Mouse (Mus musculus) T-cell, adult 2 months (primary cell): ENCODE data around the gene Grrp1.
"Not testable (repeated sequence)": the region's sequence is repeated elsewhere in the genome, so short reads cannot be mapped to it uniquely, and the experiment has no call there.

ENCODE experiments used
- DNase-seq: peaks from one replicate; pipeline ENCODE4 v3.0.0; 2022; ENCODE audit warnings: low spot score

Gene Grrp1

DNA sequence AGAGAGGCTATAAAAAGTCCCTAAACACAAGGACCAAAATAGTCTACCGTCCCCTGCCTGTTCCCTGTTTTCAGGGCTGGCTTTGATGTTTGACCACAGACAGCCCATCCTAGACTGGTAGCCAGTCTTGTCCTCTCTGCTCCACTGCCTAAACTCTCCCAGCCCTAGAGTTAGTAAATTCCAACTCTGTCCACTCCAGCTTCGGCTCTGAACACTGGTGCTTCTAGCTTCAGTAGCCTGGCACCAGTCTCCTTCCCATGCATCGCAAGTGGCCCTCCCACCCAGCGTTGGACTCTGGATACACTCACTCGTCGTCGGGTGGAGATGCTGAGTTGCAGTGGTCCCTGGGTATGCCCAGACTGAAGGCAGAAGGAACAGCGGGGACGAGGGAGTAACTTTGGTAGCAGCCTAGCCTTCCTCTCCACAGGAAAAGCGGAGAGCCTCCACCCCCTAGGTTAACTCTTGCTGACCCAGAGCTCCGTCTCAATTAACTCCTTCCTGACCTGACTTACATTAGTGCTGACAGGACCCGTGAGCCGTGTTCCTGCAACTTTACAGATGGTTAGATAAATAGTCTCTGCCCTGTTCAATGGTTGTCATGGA is at the start of gene Grrp1:
Gene Grrp1 (minus strand): TSS at position 385 of the 603 bp plus-strand sequence.
- no peak for DNase-seq

- DNase-seq, result no peak
Observed at GRCm38 (mm10) chr4:134302084-134302483, 48.2 kb upstream of the Grrp1 start.

DNA sequence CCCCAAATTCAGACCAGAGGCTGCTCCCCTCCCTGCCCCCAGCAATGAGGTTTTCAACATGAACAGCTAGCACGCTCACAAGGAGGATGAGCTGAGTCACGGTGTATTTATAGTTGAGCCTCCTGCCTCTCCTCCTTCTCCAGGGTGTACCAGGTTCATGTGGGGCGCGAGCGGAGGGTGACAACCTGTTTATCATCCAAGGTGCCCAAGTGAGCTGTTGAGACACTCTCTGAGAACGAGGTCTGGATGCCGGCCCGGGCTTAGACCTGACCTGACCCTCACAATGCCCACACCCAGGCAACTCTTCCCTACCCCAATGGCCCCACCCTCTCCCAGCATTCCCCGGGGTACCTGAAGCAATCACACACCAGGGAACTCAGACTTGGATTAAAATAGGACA is 46.4 kb upstream of the Grrp1 start:
- DNase-seq, result no peak

DNA sequence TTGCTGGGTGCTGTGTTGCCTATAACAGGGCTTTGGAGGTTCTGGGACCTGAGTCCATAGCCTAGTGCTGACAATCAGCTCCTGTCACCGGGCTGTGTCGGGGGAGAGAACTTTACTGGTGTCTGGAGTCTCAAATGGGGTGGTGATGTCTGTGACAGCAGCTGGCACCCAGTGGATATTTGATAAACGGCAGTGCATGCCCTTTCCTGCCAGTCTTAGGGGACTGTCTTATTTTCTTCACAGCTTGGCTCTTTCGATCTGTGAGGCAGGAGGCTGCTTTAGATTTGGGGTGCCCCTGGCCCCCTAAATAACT is 45.5 kb upstream of the Grrp1 start:
- DNase-seq, result no peak

DNA sequence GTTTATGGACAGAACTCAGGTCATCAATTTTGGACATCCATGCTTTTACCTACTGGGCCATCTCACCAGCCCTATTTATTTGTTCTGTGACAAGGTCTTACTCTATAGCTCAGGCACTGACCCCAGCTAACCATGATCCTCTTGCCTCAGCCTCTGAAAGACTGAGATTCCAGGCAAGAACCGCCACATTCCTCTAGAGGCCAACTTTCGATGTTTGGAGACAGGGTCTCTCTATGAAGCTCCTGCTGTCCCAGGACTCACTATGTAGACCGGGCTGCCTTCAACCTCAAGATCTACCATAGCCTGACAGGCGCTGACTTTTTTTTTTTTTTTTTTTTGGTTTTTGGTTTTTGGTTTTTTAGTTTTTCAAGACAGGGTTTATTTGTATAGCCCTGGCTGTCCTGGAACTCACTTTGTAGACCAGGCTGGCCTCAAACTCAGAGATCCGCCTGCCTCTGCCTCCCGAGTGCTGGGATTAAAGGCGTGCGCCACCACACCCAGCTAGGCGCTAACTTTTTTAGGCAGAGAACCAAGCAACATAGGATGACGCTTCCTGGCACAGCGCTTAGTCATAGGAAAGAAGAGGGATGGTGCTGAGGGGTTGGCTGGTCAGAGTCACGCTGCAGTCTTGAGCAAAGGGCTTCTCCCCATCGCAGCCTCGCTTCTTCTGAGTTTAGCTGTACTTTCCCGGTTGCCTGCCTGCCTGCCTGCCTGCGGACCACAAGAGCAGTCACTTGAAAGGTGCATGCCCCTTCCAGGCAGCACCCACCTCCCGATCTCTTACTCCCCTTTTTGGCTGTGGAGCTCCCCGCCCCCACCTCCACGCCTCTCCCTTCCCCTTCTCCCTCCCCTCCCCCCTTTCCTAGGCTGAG is 45.0 kb upstream of the Grrp1 start:
- DNase-seq, result no peak

- no peak for DNase-seq
Observed at GRCm38 (mm10) chr4:134297369-134297768, 43.5 kb upstream of the Grrp1 start.

DNA sequence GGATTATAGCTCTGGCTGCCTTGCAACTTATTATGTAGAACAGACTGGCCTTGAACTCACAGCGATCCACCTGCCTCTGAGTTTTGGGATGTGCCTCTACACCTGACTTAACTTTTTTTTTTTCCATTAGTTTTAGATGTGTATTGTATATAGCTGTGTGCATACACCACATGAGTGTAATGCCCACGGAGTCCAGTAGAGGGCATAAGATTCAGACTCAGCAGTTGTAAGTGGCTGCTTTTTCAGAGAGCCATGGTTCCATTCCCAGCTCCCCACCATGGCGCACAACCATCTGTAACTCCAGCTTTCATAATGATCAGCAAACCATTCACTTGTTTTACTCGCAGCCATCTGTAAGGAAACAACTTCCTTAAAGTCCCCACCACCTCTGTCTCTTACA is 42.6 kb upstream of the Grrp1 start:
- no peak for DNase-seq

DNA sequence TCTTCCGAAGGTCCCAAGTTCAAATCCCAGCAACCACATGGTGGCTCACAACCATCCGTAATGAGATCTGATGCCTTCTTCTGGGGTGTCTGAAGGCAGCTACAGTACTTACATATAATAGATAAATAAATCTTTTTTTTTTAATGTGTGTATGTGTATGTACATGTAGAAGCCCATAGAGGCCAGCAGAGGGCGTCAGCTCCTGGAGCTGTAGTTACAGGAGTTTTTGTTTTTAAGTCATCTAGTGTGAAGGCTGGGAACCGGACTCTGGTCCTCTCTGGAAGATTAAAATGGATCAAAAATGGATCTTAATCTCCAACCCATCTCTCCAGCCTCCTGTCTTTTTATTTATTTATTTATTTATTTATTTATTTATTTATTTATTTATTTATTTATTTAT is 42.2 kb upstream of the Grrp1 start:
- not testable (repeated sequence) for DNase-seq

DNA sequence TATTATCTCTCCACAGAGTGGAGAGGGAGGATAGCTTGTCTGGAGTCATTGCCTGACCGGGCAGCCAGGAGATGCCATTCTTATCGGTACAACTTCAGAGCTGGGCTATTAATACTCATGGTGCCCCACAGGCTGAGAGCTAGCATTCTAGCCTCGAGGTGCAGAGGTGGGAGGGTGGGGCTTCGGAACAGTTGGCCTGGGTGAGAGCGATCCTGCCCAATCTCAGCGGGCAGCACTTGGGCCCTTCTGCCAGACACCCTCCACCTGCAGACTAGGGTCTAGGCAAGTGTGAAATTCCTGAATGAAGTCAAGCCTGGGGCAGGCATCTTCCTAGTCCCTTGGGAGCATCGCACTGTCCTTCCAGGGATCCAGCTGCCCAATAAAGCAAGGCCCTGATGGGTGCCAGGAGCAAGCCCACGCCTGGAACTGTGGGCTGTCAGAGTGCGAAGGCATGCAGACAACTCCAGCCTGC is 39.8 kb upstream of the Grrp1 start:
- DNase-seq, result no peak

DNA sequence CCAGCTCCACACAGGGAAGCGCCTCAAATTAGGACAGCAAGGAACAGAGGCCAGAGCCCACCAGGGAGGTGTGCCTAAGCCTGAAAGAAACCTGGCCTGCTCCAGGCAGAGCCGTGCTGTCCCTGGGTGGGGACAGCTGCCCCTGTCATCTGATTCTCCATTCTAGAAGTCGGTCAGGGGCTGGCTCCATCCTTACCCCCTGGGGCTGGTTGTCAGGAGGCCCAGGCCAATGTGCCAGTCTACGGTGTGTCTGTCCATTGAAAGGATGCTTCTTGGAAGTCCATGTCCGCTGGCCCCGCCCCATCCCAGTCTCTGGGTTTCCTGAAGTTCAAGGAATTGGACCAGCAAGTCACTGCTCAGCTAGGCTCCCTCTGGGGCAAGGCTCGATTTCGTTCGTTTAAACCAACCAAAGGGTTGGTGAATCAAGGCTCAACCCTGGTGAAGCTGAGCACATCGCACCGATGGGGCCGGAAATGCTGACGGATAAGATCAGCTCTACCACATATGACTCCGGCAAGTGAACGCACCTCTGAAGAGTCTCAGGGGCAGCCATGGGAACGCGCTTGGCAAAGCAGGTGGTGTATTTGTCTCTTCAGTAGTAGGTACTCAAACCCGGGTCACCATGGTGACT is 39.3 kb upstream of the Grrp1 start:
- DNase-seq, result no peak

- peak; percentile 77 for DNase-seq
Observed at GRCm38 (mm10) chr4:134292067-134292466, 38.2 kb upstream of the Grrp1 start.

DNA sequence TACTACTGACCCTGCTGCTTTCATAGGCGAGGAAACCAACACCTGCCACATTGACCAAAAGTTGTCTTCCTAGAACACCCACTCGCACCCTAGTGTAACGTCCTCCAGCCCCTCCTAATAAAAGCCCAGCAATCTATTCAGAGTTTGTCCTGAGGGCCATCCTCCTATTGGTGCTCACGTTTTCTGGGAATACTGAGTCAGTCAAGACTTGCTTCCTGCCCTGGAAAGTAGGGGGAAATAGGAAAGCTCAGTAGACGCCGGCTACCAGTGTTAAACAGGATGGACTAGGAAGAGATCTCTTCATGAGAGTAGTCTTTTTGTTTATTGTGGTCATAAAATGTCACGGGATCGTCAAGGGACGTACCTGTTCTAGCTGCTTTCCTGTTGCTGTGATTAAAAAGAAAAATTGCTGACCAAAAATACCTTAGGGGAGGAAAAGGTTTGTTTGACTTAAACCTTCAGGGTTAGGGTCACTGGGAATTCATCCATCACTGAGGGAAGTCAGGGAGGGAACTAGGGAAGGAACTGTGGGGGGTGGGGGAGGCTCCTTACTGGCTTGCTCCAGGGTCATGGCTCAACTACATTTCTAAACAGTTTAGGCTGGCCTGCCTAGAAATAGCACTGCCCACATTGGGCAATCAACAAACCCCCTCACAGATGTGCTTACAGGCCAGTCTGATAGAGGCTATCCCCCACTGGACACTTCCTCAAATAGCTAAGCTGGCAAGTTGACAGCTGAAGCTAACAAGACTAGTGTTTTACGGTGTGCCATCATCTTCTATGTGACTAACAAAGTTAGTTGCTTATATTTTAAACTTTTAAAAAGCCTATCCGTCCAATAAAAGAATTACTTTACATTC is 34.7 kb upstream of the Grrp1 start:
- no peak for DNase-seq

GRCm38 (mm10) chr4:134287575-134288025 is 33.7 kb upstream of the Grrp1 start, which contains the start of gene Pdik1l:
Pdik1l (minus strand) TSS chr4:134287895.
- DNase-seq, result peak; percentile 83

DNA sequence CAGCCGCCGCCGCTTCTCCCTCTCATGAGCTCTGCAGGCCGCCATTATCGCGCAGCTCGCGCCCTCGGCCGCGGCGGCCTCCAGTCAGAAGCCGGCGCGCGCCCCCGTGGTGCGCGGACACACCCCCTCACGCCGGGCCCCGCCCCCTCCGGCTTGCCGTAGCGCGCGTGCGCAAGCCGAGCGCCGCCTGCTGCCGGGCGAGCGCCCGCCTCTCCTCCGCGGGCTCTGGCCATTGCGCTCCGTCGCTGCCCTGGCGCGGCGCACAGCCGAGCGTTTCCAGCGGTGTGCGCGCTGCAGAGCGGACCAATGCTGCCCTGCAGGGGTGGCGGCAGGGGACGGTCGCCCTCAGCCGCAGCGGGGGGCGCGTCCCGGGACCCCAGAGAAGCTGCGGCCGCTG is 33.3 kb upstream of the Grrp1 start:
- peak; percentile 97 for DNase-seq

DNA sequence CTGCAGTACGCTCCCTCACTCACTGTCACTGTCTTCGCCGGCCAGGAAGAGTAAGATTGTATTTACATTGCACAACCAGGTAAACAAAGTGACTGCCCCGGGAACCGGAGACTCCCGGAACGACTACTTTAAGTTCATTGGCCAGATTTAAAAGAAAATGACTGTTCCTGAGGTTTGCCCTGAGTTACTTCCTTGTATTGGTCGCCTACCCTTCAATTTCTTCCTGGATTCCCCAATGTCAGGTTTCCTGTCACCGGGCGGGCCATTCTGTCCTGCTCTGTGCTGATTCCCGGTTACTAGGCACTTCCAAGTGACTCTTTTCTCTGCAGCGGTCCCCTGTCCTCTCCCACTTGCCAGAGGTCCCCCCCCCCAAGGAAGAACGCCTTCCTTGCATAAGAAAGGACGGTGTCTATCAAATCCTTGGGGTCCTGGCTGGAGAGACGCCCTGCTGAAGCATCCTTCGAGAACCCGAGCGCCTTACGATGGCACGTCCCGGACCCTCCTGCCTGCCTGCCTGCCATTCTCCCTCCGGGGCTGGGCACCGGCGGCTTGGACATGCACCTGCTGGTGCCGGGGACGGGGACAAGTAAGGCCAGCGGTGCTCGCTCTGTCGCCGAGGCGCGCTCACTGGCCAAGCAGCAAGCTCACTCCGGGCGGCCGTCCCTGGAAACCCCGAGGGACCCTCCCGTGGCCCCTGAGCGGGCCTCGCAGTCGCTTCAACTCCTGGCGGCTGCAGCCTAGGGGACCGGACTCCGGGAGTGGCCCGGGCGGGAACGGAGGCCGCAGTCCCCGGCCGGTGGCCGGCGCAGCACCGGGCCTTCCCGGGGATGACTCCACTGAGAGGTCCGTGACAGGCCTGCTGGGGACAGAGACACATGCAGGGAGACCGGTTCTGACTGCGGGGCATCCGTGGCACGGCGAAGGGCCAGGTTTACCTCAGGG is 32.6 kb upstream of the Grrp1 start:
- DNase-seq, result peak; percentile 10

- DNase-seq, result no peak
Observed at GRCm38 (mm10) chr4:134284942-134285341, 31.0 kb upstream of the Grrp1 start.

DNA sequence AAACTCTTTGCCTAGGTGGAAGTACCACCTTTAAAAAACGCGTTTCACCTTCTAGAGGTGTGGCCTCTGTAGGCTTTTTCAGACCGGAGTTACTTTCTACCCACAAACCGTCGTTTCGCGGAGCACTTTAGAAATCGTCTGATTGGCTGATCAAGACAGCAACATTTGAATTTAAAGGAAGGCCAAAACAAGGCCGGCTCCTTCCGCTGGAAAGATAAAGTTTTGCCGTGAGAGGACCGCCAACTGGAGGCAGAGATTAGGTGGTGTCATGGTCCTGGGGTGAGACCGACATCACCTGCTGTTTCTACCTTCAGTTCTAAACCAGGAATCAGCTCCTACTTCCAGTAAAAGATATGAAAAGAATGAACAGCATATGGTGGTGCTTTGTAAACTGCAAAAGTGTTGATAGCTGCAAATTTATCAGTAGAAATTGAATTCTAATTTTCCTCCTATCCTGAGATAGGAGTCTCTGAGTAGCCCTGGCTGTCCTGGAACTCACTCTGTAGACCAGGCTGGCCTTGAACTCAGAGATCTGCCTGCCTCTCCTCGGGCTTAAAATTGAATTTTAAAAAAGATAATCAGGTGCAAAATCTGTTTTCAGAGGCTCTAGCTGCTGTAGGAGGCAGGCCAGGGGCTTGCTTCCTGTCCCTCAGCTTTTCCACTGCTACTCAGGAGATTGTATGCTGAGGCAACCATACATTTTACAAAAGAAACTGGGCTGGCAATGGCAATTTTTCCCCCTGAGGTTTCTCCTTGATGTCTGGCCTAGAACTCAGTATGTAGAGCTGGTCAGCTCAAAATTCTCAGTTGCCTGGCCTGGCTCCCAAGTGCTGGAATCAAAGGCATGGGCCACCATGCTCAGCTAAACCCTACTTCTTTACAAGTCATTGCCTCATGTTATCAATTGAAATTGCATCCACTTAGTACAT is 19.8 kb upstream of the Grrp1 start:
- DNase-seq, result peak; percentile 82

- DNase-seq, result no peak
Observed at GRCm38 (mm10) chr4:134272731-134273416, 19.0 kb upstream of the Grrp1 start.

- DNase-seq, result no peak
Observed at GRCm38 (mm10) chr4:134271979-134272378, 18.1 kb upstream of the Grrp1 start.
